11 mouse cellular contexts compared by ENCODE assay signal in genomic region chr12:99378284-99378683, GRCm38 (mm10).
DNase-seq lines count a peak whose midpoint lies in the region; ATAC-seq and TF ChIP-seq lines count a peak whose summit lies in the region.
"Had no signal": no experiment of that assay in that cellular context is flagged by ENCODE, and none has a peak within 500 bp of the region (broad histone marks: within the 10 kb centered on the region; RNA-seq: fewer than 3 reads in every experiment).

No protein-coding gene starts in this region.

- no peak overlapping the region for H3K4me2 ChIP-seq in embryonic facial prominence, embryonic 15.5 days (replicated peaks)
- H3K4me2 ChIP-seq in heart, embryonic 15.5 days: peak overlapping the region; percentile 9; the same call in 1 of the 2 replicates
- H3K4me2 ChIP-seq: midbrain, embryonic 11.5 days had no signal

- peaks cover 32% of the 10 kb centered on the region for H3K36me3 ChIP-seq in embryonic facial prominence, embryonic 15.5 days
- peaks cover 66% of the 10 kb centered on the region for H3K36me3 ChIP-seq in embryonic facial prominence, embryonic 10.5 days (replicated peaks)
- H3K36me3 ChIP-seq in heart, embryonic 15.5 days: peaks cover 10% of the 10 kb centered on the region

- WGBS in embryonic facial prominence, embryonic 15.5 days: 64% methylated on average over 8 of the region's 8 CpGs
- 84% methylated on average over 8 of the region's 8 CpGs for WGBS in embryonic facial prominence, embryonic 10.5 days
- 39% methylated on average over 8 of the region's 8 CpGs for WGBS in heart, embryonic 15.5 days
- 27% methylated on average over 8 of the region's 8 CpGs for WGBS in olfactory bulb, adult 2 months

- H3K4me1 ChIP-seq in embryonic facial prominence, embryonic 15.5 days: peaks cover 11% of the 10 kb centered on the region; the same call in 1 of the 2 replicates
- peaks cover 26% of the 10 kb centered on the region for H3K4me1 ChIP-seq in embryonic facial prominence, embryonic 10.5 days
- peaks cover 54% of the 10 kb centered on the region for H3K4me1 ChIP-seq in heart, embryonic 15.5 days (replicated peaks)
- H3K4me1 ChIP-seq in olfactory bulb, adult 2 months (ENCODE audit: control insufficient read depth, insufficient read depth, low read length): peaks cover 40% of the 10 kb centered on the region

- no peak for TF ChIP-seq POLR2A in olfactory bulb, adult 2 months (IDR thresholded peaks at IDR 0.05; ENCODE audit: insufficient read depth, low read depth, low read length)

- no peak for ATAC-seq in embryonic facial prominence, embryonic 15.5 days (ENCODE audit: insufficient number of reproducible peaks, low FRiP score, low TSS enrichment, low read depth)
- no peak for ATAC-seq in heart, embryonic 15.5 days (replicated peaks; ENCODE audit: insufficient number of reproducible peaks, insufficient read depth, low FRiP score, low read depth)
- ATAC-seq in cerebellum, adult (ENCODE audit: insufficient number of reproducible peaks, low FRiP score, low TSS enrichment): no peak
- ATAC-seq: inflammation-experienced regulatory T-cells, adult 6 months had no signal

- 0 out of 2 replicates have a peak overlapping the region, but pooled peaks have one; percentile 7 for H3K27ac ChIP-seq in embryonic facial prominence, embryonic 15.5 days (replicated peaks)
- H3K27ac ChIP-seq in embryonic facial prominence, embryonic 10.5 days (replicated peaks): no peak overlapping the region
- H3K27ac ChIP-seq in heart, embryonic 15.5 days: peak overlapping the region; percentile 52
- H3K27ac ChIP-seq in olfactory bulb, adult 2 months (ENCODE audit: insufficient read depth, low read depth, low read length): peak overlapping the region; percentile 22; the same call in 1 of the 2 replicates

- no peak overlapping the region for H3K4me3 ChIP-seq in embryonic facial prominence, embryonic 15.5 days (replicated peaks)
- no peak overlapping the region for H3K4me3 ChIP-seq in embryonic facial prominence, embryonic 10.5 days
- H3K4me3 ChIP-seq in heart, embryonic 15.5 days: no peak overlapping the region
- no peak overlapping the region for H3K4me3 ChIP-seq in olfactory bulb, adult 2 months (ENCODE audit: insufficient read depth, low read depth, low read length)

- H3K27me3 ChIP-seq in embryonic facial prominence, embryonic 15.5 days: no peaks in the 10 kb centered on the region
- no peaks in the 10 kb centered on the region for H3K27me3 ChIP-seq in embryonic facial prominence, embryonic 10.5 days (replicated peaks; ENCODE audit: low read depth, poor library complexity, severe bottlenecking)
- H3K27me3 ChIP-seq in heart, embryonic 15.5 days: no peaks in the 10 kb centered on the region

- no peak for DNase-seq in embryonic facial prominence, embryonic 10.5 days (ENCODE audit: low spot score)
- DNase-seq in heart, adult 9 months (ENCODE audit: low spot score in 2 of 2): no peak
- DNase-seq in right cerebral cortex, adult 18-20 months: peak; percentile 26
- DNase-seq in right cerebral cortex, postnatal 10 days (ENCODE audit: low spot score in 2 of 2): no peak
- DNase-seq: lung, adult 2 months had no signal

- no peaks in the 10 kb centered on the region for H3K9me3 ChIP-seq in embryonic facial prominence, embryonic 15.5 days (replicated peaks)
- H3K9me3 ChIP-seq in embryonic facial prominence, embryonic 10.5 days: peaks cover 7% of the 10 kb centered on the region; the same call in 1 of the 2 replicates
- no peaks in the 10 kb centered on the region for H3K9me3 ChIP-seq in heart, embryonic 15.5 days (replicated peaks)

- TF ChIP-seq CTCF in olfactory bulb, adult 2 months (IDR thresholded peaks at IDR 0.05; ENCODE audit: insufficient read depth, low read depth, low read length): no peak

- H3K9ac ChIP-seq in embryonic facial prominence, embryonic 15.5 days: no peak overlapping the region
- no peak overlapping the region for H3K9ac ChIP-seq in heart, embryonic 15.5 days
